Mouse (Mus musculus) liver, adult (tissue): ENCODE measurements around the gene Abhd5.

Experiments
- GATA4 ChIP-seq: IDR thresholded peaks from 2 replicates; pipeline ENCODE4 v1.6.1; 2014; ENCODE audit warnings: mild to moderate bottlenecking, low read length; ENCODE audit not compliant: insufficient replicate concordance

The Abhd5 gene

GRCm38 (mm10) chr9:122372991-122373390 is 21.6 kb downstream of the Abhd5 start:
- TF ChIP-seq GATA4, result no peak

DNA sequence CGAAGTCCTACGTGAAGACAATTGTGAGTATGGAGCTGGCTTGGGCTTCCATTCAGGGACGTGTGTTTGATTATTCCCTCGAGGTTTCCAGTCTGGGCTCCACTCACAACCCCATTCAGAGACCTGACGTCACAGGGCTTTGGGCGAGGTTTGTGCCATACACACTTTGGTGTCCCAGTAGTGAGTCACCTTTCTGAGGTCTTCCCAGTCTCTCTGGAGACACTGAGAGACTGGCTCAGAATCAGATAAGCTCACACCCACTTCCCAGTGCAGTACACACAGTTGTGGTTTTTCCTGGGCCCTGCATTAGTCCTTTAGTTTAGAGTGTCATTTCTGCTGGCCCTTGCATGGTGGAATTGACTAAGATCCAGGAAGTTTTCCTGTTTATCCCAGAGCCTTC is 27.6 kb downstream of the Abhd5 start:
- no peak for TF ChIP-seq GATA4

GRCm38 (mm10) chr9:122380959-122381358 is 29.6 kb downstream of the Abhd5 start:
- no peak for TF ChIP-seq GATA4

DNA sequence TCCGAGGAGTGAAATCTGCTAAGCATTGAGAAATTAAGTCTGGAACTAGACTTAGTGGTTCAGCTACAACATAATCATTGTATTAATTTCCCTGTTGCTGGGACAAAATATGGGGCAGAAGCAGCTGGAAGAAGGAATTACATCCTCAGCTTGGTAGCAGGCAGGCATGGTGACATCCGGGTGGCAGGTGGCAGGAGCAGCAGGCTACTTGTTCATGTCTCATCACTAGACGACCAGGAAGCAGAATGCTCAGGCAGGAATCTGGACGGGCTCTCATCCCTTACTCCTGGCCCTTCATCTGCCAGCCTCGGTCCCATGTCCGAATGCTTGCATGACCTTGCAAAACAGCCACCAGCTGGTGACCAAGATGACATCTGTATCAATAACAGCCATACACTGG is 30.6 kb downstream of the Abhd5 start:
- no peak for TF ChIP-seq GATA4

- TF ChIP-seq GATA4, result no peak
Observed at GRCm38 (mm10) chr9:122386015-122386414, 34.6 kb downstream of the Abhd5 start.

- TF ChIP-seq GATA4, result peak; percentile 14; the same call in 1 of the 2 replicates
Observed at GRCm38 (mm10) chr9:122389287-122389920, 38.0 kb downstream of the Abhd5 start.

DNA sequence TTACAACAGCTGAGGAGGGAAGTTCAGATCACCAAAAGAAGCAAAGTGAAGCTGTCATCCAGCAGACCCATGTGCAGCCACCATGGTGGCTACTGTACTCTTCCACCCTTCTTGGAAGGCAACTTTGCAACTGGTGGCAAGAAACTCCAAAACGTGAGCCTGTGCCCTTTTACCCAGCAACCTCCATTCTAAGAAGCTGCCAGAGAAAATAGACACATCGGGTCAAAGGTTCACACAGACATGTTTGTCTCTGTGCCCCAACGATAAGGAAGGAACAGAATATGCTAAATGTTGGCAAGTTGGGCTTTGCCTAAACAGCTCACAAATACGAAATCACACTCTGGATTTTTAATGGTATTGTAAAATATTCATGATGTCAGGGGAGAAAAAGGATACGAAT is 44.4 kb downstream of the Abhd5 start:
- no peak for TF ChIP-seq GATA4

DNA sequence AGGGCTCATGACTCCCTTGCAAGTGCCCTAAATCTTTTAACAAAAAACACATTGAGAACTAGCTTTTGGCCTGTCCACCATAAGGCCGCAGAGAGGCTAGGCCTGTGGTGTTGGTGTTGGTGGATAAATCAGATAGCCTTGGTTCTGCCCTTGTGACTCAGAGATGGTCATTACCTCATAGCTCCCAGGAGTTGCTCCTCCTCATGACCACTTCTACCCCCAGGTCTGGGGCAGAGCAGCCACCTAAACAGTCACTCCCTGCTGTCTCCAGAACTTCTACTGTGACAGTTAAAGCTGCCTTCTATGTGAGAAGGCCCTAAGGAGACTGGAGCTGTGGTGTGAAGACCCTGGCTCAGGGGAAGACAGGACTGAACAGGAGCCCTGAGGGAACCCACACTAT is 45.7 kb downstream of the Abhd5 start:
- no peak for TF ChIP-seq GATA4

GRCm38 (mm10) chr9:122398746-122399145 is 47.3 kb downstream of the Abhd5 start:
- no peak for TF ChIP-seq GATA4

- no peak for TF ChIP-seq GATA4
Observed at GRCm38 (mm10) chr9:122401239-122401638, 49.8 kb downstream of the Abhd5 start.

GRCm38 (mm10) chr9:122410437-122411175 is 59.2 kb downstream of the Abhd5 start:
- TF ChIP-seq GATA4, result no peak

DNA sequence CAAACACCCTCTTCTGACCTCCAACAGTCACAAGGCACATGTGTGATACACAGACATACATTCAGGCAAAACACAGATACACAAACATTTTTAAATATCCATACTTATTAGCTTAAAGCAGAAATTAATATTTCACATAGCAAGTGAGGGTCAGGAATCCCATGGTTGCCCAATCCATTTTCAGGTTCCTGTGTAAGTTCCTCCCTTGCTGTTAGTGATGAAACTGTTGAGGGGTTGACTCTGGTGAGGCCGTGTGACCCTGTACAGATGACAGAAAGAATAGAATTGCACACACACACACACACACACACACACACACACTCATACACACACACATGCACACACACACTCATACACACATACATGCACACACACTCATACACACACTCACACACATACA is 63.2 kb downstream of the Abhd5 start:
- TF ChIP-seq GATA4, result no peak

GRCm38 (mm10) chr9:122415056-122415775 is 63.8 kb downstream of the Abhd5 start:
- TF ChIP-seq GATA4, result no peak

GRCm38 (mm10) chr9:122416617-122417016 is 65.2 kb downstream of the Abhd5 start:
- no peak for TF ChIP-seq GATA4

GRCm38 (mm10) chr9:122420195-122420756 is 68.9 kb downstream of the Abhd5 start:
- no peak for TF ChIP-seq GATA4
